Mouse (Mus musculus) kidney, postnatal 36 days (tissue): Measurements from ENCODE around the gene Fam160a1.

Experiments used
- DNase-seq, 2 experiments: peaks; one replicate each; pipeline ENCODE4 v3.0.0; 2021 to 2022; ENCODE audit warnings: mixed read lengths in 2 of 2

Fam160a1 gene

GRCm38 (mm10) chr3:85741767-85742166 is 75.3 kb downstream of the Fam160a1 start:
- DNase-seq, result no peak

DNA sequence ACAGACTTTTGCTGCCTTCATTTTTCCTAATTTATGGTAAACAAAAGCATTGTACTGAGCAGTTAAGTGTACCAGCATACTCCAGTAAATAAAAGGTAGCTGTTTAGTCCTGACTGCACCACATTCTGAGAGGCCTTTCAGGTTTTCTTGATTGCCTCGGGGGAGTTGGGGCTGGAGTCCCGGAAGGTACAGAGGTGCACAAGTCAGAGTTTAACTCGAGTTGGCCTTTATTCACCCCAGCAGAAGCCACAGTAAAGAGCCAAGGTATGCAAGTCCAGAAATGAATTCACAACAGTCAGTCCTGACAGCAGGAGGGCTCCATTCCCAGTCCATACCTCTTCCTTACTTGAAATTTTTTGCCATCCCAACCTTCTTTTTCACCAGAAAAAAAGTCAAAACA is 78.5 kb downstream of the Fam160a1 start:
- peak; percentile 44 to 49 for DNase-seq

DNA sequence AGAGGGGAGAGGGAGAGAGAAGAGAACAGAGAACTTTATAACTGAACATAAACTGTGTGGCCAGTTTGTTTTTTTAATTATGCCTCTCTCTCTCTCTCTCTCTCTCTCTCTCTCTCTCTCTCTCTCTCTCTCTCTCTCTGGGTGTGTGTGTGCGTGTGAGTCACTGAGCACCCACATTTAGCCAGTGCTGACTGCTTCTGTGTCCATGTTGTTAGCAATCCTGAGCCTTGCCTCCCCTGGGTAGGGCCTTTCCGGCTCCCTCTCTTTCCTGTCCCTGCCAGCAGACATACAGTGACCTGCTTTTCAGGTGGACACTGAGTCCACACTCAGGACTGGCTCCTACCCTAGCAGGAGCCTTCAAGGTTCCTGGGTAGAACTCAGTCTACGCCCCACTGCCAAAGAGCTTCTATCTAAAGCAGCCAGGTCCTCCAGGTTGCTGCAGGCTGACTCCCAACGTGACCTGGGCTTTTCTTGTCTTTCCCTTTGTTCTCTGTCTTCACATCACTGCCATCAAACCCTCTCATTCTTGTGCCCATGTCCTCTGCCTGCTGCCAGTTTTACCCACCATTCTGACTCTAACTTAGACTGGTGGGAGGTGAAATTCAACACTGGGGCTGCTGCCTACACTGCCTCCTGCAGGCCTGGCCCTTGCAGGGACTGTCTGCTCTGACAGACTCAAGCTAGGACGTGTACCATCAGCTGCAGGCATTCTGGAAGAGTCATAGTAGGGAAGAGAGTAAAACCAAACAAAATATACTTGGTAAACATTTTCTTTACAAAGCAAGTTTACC is 83.0 kb downstream of the Fam160a1 start:
- no peak for DNase-seq

- DNase-seq, result no peak
Observed at GRCm38 (mm10) chr3:85727171-85727570, 89.9 kb downstream of the Fam160a1 start.

GRCm38 (mm10) chr3:85725971-85726370 is 91.1 kb downstream of the Fam160a1 start:
- DNase-seq, result no peak

GRCm38 (mm10) chr3:85725110-85725509 is 92.0 kb downstream of the Fam160a1 start:
- DNase-seq, result no peak

DNA sequence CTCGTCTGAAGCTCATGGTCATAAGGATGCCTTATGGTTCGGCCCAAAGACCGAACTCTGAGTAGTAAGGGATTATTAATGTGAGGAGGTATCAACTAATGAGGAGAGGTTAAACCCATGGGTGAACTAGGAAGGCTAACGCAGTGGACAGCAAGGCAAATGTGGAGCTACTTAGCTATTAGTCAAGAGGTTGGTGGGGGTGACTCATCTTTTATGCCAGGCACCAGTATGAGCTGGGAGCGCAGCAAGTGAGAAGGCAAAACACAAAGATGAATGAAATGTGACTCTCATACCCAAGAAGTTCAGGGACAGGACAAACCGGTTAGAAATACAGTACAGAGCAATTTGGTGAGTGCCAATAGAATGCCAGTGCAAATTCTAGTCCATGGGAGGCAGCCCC is 94.5 kb downstream of the Fam160a1 start:
- no peak for DNase-seq

- no peak for DNase-seq
Observed at GRCm38 (mm10) chr3:85715764-85716297, 101.3 kb downstream of the Fam160a1 start.

GRCm38 (mm10) chr3:85713936-85714709 is 103.0 kb downstream of the Fam160a1 start:
- DNase-seq, result no peak

GRCm38 (mm10) chr3:85710695-85711094 is 106.4 kb downstream of the Fam160a1 start:
- no peak for DNase-seq

DNA sequence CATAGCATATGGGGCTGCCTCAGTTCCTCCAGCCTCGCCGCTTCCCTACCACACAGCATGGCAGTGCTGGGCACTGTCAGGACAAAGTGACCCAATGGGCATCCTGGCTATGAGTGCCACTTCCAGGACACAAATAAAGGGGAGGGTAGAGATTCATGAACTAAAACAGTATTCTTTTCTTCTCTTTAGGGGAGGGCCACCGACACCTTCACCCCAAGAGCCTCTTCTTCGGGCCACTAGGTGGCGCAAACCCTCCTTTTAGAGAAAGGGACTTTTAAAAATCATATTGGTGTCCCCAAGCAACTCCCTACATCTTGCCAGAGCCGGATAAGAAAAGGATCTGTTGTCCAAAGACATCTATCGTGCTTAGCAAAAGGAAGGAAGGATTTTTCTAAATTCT is 109.7 kb downstream of the Fam160a1 start:
- peak; percentile 35 to 79 for DNase-seq

GRCm38 (mm10) chr3:85703141-85703882 is 113.8 kb downstream of the Fam160a1 start:
- no peak for DNase-seq

- DNase-seq, result no peak
Observed at GRCm38 (mm10) chr3:85698496-85698895, 118.6 kb downstream of the Fam160a1 start.

- DNase-seq, result no peak
Observed at GRCm38 (mm10) chr3:85695056-85695455, 122.0 kb downstream of the Fam160a1 start.

DNA sequence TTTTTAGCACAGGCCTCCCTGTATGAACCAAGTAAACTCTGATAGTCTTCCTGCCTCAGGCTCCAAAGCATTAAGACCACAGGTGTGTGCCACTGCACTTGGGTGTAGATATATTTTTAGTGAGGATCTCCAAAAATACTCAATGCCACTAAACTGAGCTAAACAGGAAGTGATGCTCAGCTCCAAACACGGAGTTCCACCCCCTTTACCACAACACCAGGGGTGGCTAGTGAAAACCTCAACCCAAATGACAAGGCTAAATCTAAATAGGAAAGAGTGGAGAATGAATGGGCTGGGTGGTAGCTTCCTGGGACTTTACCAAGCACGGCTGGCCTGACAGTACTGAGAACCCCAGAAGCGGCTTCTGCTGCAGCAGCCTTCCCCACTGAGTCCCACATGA is 124.1 kb downstream of the Fam160a1 start:
- DNase-seq, result no peak

DNA sequence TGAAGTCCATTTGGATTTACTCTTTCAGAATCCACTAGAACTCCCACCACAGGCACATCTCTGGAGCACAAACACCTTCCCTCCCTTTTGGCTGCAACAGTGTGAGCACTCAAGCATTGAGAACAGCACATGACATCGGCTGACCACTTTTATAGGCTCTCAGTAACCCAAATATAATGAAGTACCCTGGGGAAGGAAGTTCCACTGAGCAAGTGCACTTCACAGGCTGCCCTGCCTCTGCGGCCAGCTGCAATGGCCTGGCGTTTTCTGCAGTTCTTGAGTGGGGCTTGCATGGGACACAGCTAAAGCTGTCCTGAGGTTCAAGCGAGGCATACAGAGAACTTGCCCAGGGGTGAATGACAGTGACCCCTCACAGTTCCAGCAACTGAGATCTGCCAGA is 126.0 kb downstream of the Fam160a1 start:
- peak; percentile 14 to 39 for DNase-seq

GRCm38 (mm10) chr3:85688341-85688740 is 128.8 kb downstream of the Fam160a1 start:
- DNase-seq, result no peak

GRCm38 (mm10) chr3:85685271-85685670 is 131.8 kb downstream of the Fam160a1 start:
- DNase-seq, result no peak

GRCm38 (mm10) chr3:85683618-85684017 is 133.5 kb downstream of the Fam160a1 start:
- no peak for DNase-seq

DNA sequence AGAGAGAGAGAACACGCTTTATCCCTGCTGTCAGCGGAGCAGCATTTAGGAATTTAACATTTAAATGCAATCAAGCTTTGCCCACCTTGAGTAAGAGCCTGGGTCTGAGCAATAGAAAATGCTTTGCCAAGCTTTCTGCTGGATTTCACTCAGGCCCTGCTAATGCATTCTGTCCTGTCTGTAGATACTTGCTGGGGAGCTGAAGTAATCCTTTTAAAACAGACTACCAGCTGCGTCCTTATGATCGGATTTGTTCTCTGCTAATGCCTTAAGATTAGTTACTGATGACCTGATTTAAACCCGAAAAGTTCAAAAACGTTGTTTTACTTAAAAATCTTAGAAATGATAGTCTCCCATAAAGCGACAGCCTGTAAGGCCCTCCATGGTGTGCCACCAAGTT is 136.0 kb downstream of the Fam160a1 start:
- DNase-seq, result no peak

DNA sequence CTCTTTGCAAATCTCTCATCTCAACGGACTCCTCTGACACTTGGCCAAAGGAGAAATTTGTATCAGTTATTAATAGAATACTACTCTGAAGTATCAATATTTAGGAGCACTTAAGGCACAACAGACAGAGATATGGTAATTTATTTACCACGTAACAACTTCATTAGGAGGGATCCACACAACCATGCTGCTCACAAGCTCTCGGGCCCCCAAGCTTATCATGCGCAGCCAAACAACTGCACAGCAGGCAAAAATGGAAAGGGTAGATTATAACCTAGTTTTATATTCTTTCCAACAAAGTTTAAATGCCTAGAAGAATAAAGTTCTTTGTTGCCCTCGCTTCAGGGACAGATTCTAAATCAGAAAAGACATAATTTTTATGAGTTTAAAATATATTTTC is 137.1 kb downstream of the Fam160a1 start:
- DNase-seq, result no peak

GRCm38 (mm10) chr3:85679312-85679933 is 137.7 kb downstream of the Fam160a1 start:
- DNase-seq, result no peak

DNA sequence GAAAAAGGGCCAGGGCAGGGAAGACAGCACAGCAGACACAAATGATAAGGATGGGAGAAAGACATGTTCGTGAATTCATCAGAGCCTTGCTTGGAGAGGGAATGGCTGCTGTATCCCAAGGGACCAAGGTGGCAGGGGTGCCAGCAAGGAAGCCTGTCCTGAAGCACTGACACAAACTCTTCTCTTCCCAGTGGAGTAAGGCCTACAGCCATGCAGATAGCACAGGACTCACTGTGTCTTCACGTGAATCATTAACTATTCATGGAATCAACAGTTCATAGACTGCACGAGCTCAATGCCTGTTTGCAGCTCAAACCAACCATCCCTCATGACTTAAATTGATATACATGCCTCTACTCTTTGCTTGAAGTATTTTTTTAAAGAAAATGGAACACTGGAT is 139.1 kb downstream of the Fam160a1 start:
- DNase-seq, result no peak
